Mouse (Mus musculus) neutrophil, adult 5-6 weeks (primary cell): ENCODE results near the gene AC192777.2. TPM values are rescaled to one million over a fixed set of nuclear protein-coding genes. Genes with fewer than 3 reads are reported as not detected.
"Not testable (repeated sequence)": the region's sequence is repeated elsewhere in the genome, so short reads cannot be mapped to it uniquely, and the experiment has no call there.

Experiments
- ATAC-seq: fragments of 151-379, 151-347 bp; 2 replicates; pipeline ENCODE4 v1.8.0; 2017; ENCODE audit warnings: mild to moderate bottlenecking, moderate TSS enrichment; ENCODE audit not compliant: insufficient number of reproducible peaks, poor library complexity, low FRiP score, severe bottlenecking; ENCODE audit errors: extremely low read depth
- total RNA-seq: library from RNA; stranded (forward); fragments of 200-1000 nt; gene quantifications from 2 replicates; pipeline ENCODE4 v1.2.3, GENCODE M21; 2017

AC192777.2 gene
- total RNA-seq = not detected in 2 replicates

- ATAC-seq = not testable (repeated sequence)
Measured at GRCm38 (mm10) chr17:40095150-40095549, at the start of gene AC192777.2. AC192777.2 (plus strand) TSS chr17:40095450.

GRCm38 (mm10) chr17:40116172-40116571 lies 20.9 kb downstream of the AC192777.2 start:
- not testable (repeated sequence) for ATAC-seq

- not testable (repeated sequence) for ATAC-seq
Measured at GRCm38 (mm10) chr17:40116877-40117276, 21.6 kb downstream of the AC192777.2 start.

Other genes with a start within 250 kb of the AC192777.2 start
- gene Esp38, start 144.9 kb upstream of the AC192777.2 start, total RNA-seq = not detected in 2 replicates
- gene Pgk2, start 113.2 kb downstream of the AC192777.2 start, total RNA-seq = 0.37 TPM in 1 of 2 replicates, not detected in the other
- gene Crisp3, start 146.8 kb downstream of the AC192777.2 start, total RNA-seq = 5.6 and 8.8 TPM in 2 replicates
- not detected in 2 replicates for gene Crisp1, start 223.8 kb downstream of the AC192777.2 start, total RNA-seq